Mouse (Mus musculus): ENCODE measurements around the gene Pik3r6.

The Pik3r6 gene

GRCm38 (mm10) chr11:68532773-68533172 lies 30.0 kb downstream of the Pik3r6 start:
- DNase-seq (ENCODE audit: extremely low spot score, low read depth, low spot score) = no peak

- no peak for DNase-seq (ENCODE audit: extremely low spot score, low read depth, low spot score)
These were observed 31.2 kb downstream of the Pik3r6 start for GRCm38 (mm10) chr11:68533971-68534475.

GRCm38 (mm10) chr11:68536026-68536425 lies 33.2 kb downstream of the Pik3r6 start:
- no peak for DNase-seq (ENCODE audit: extremely low spot score, low read depth, low spot score)

GRCm38 (mm10) chr11:68536465-68536864 lies 33.6 kb downstream of the Pik3r6 start:
- no peak for DNase-seq (ENCODE audit: extremely low spot score, low read depth, low spot score)

- DNase-seq (ENCODE audit: extremely low spot score, low read depth, low spot score) = no peak
These were observed 36.8 kb downstream of the Pik3r6 start for GRCm38 (mm10) chr11:68539621-68540020.

GRCm38 (mm10) chr11:68544554-68544953 lies 41.7 kb downstream of the Pik3r6 start:
- no peak for DNase-seq (ENCODE audit: extremely low spot score, low read depth, low spot score)

GRCm38 (mm10) chr11:68545172-68545571 lies 42.4 kb downstream of the Pik3r6 start:
- DNase-seq (ENCODE audit: extremely low spot score, low read depth, low spot score) = no peak

- DNase-seq (ENCODE audit: extremely low spot score, low read depth, low spot score) = no peak
These were observed 42.9 kb downstream of the Pik3r6 start for GRCm38 (mm10) chr11:68545682-68546222.

- DNase-seq (ENCODE audit: extremely low spot score, low read depth, low spot score) = no peak
These were observed 44.7 kb downstream of the Pik3r6 start for GRCm38 (mm10) chr11:68547484-68547883.

GRCm38 (mm10) chr11:68549597-68549996 lies 46.8 kb downstream of the Pik3r6 start:
- no peak for DNase-seq (ENCODE audit: extremely low spot score, low read depth, low spot score)

GRCm38 (mm10) chr11:68550358-68550757 lies 47.5 kb downstream of the Pik3r6 start:
- no peak for DNase-seq (ENCODE audit: extremely low spot score, low read depth, low spot score)

GRCm38 (mm10) chr11:68553981-68554471 lies 51.2 kb downstream of the Pik3r6 start:
- no peak for DNase-seq (ENCODE audit: extremely low spot score, low read depth, low spot score)

- DNase-seq (ENCODE audit: extremely low spot score, low read depth, low spot score) = no peak
These were observed 53.2 kb downstream of the Pik3r6 start, which contains the start of gene Mfsd6l for GRCm38 (mm10) chr11:68555918-68556584. Gene Mfsd6l, plus strand, starts transcription at chr11:68556186.

GRCm38 (mm10) chr11:68559546-68559945 lies 56.7 kb downstream of the Pik3r6 start:
- DNase-seq (ENCODE audit: extremely low spot score, low read depth, low spot score) = no peak

GRCm38 (mm10) chr11:68561957-68562950 lies 59.4 kb downstream of the Pik3r6 start:
- DNase-seq (ENCODE audit: extremely low spot score, low read depth, low spot score) = no peak

GRCm38 (mm10) chr11:68564356-68565031 lies 61.7 kb downstream of the Pik3r6 start:
- no peak for DNase-seq (ENCODE audit: extremely low spot score, low read depth, low spot score)

GRCm38 (mm10) chr11:68565032-68565429 lies 62.2 kb downstream of the Pik3r6 start:
- DNase-seq (ENCODE audit: extremely low spot score, low read depth, low spot score) = no peak

- peak; percentile 74 for DNase-seq (ENCODE audit: extremely low spot score, low read depth, low spot score)
These were observed 63.7 kb downstream of the Pik3r6 start for GRCm38 (mm10) chr11:68566447-68567059.

- no peak for DNase-seq (ENCODE audit: extremely low spot score, low read depth, low spot score)
These were observed 68.0 kb downstream of the Pik3r6 start for GRCm38 (mm10) chr11:68570861-68571260.

GRCm38 (mm10) chr11:68577076-68577475 lies 74.3 kb downstream of the Pik3r6 start:
- DNase-seq (ENCODE audit: extremely low spot score, low read depth, low spot score) = no peak

Measured in hindlimb bud, embryonic 11.5 days (tissue).